10 mouse cellular contexts compared by ENCODE assay signal in genomic region chr13:94883163-94883965, GRCm38 (mm10). TPM values are rescaled to one million over a fixed set of nuclear protein-coding genes. Genes with fewer than 3 reads are reported as not detected.
DNase-seq lines count a peak whose midpoint lies in the region; ATAC-seq and TF ChIP-seq lines count a peak whose summit lies in the region.
"Had no signal": no experiment of that assay in that cellular context is flagged by ENCODE, and none has a peak within 500 bp of the region (broad histone marks: within the 10 kb centered on the region; RNA-seq: fewer than 3 reads in every experiment).

No protein-coding gene starts in this region.

- H3K4me1 ChIP-seq in lung, adult 2 months (ENCODE audit: control insufficient read depth, insufficient read depth, low read length), result peaks cover 2% of the 10 kb centered on the region; the same call in 1 of the 2 replicates
- H3K4me1 ChIP-seq in forebrain, embryonic 15.5 days, result peaks cover 25% of the 10 kb centered on the region
- peaks cover 21% of the 10 kb centered on the region for H3K4me1 ChIP-seq in intestine, embryonic 15.5 days (replicated peaks)
- H3K4me1 ChIP-seq in midbrain, embryonic 13.5 days (replicated peaks), result peaks cover 22% of the 10 kb centered on the region

- no peaks in the 10 kb centered on the region for H3K9me3 ChIP-seq in forebrain, embryonic 15.5 days
- no peaks in the 10 kb centered on the region for H3K9me3 ChIP-seq in intestine, embryonic 15.5 days
- H3K9me3 ChIP-seq in midbrain, embryonic 13.5 days, result no peaks in the 10 kb centered on the region

- no peak for DNase-seq in lung, adult 2 months
- DNase-seq in lung, postnatal 25 days (ENCODE audit: low spot score), result no peak
- DNase-seq in cerebellum, adult 11 months, result peak; percentile 39
- no peak for DNase-seq in layer of hippocampus, postnatal 14 days (ENCODE audit: low spot score in 2 of 2)
- DNase-seq in left cerebral cortex, adult 18-20 months (ENCODE audit: low spot score in 2 of 2), result no peak

- H3K27me3 ChIP-seq in forebrain, embryonic 15.5 days, result peaks cover 81% of the 10 kb centered on the region
- peaks cover 74% of the 10 kb centered on the region for H3K27me3 ChIP-seq in intestine, embryonic 15.5 days (replicated peaks)
- peaks cover 87% of the 10 kb centered on the region for H3K27me3 ChIP-seq in midbrain, embryonic 13.5 days

- no peak for TF ChIP-seq CTCF in lung, adult 2 months (IDR thresholded peaks at IDR 0.05; ENCODE audit: insufficient read depth, low read length)

- no peak overlapping the region for H3K27ac ChIP-seq in forebrain, embryonic 15.5 days (replicated peaks)
- H3K27ac ChIP-seq in intestine, embryonic 15.5 days, result no peak overlapping the region
- peak overlapping the region; percentile 26; the same call in 1 of the 2 replicates for H3K27ac ChIP-seq in midbrain, embryonic 13.5 days
- H3K27ac ChIP-seq: macrophage had no signal

- no peaks in the 10 kb centered on the region for H3K36me3 ChIP-seq in forebrain, embryonic 15.5 days
- no peaks in the 10 kb centered on the region for H3K36me3 ChIP-seq in intestine, embryonic 15.5 days
- H3K36me3 ChIP-seq in midbrain, embryonic 13.5 days, result no peaks in the 10 kb centered on the region

- H3K4me2 ChIP-seq in forebrain, embryonic 15.5 days (replicated peaks), result peak overlapping the region; percentile 66
- H3K4me2 ChIP-seq in intestine, embryonic 15.5 days (replicated peaks), result peak overlapping the region; percentile 85
- peak overlapping the region; percentile 64 for H3K4me2 ChIP-seq in midbrain, embryonic 13.5 days (replicated peaks)

- WGBS in lung, adult 2 months, result 2% methylated on average over 81 of the region's 95 CpGs
- 1% methylated on average over 90 of the region's 95 CpGs for WGBS in forebrain, embryonic 15.5 days
- 1% methylated on average over 90 of the region's 95 CpGs for WGBS in intestine, embryonic 15.5 days
- under 1% methylated on average over 75 of the region's 95 CpGs for WGBS in midbrain, embryonic 13.5 days

- peak overlapping the region; percentile 30 for H3K4me3 ChIP-seq in lung, adult 2 months (replicated peaks; ENCODE audit: extremely low read depth, low read depth, low read length)
- H3K4me3 ChIP-seq in forebrain, embryonic 15.5 days, result peak overlapping the region; percentile 37
- H3K4me3 ChIP-seq in intestine, embryonic 15.5 days (replicated peaks), result peak overlapping the region; percentile 41
- H3K4me3 ChIP-seq in midbrain, embryonic 13.5 days (replicated peaks), result peak overlapping the region; percentile 39

- peak; percentile 68 for ATAC-seq in forebrain, embryonic 15.5 days (replicated peaks)
- ATAC-seq in intestine, embryonic 15.5 days, result peak; percentile 80
- ATAC-seq in midbrain, embryonic 13.5 days, result peak; percentile 76

- no peak for TF ChIP-seq POLR2A in lung, adult 2 months (IDR thresholded peaks at IDR 0.05; ENCODE audit: borderline replicate concordance, extremely low read depth, low read depth, low read length)

- peak overlapping the region; percentile 16; the same call in 1 of the 2 replicates for H3K9ac ChIP-seq in forebrain, embryonic 15.5 days (replicated peaks)
- 0 out of 2 replicates have a peak overlapping the region, but pooled peaks have one; percentile 4 for H3K9ac ChIP-seq in intestine, embryonic 15.5 days
- peak overlapping the region; percentile 41; the same call in 1 of the 2 replicates for H3K9ac ChIP-seq in midbrain, embryonic 13.5 days (replicated peaks)

RNA-seq across cellular contexts. Expression of gene Otp, which starts 8.0 kb away (rescaled TPM):
- polyA plus RNA-seq in lung, adult 2 months (2012; rRNA removed), result not detected in 2 replicates
- 1.4 and 3.6 TPM in 2 replicates for polyA plus RNA-seq in forebrain, embryonic 15.5 days (2015; fragmentation: Nextera tagmentation; extraction: Ambion mirVana)
- polyA plus RNA-seq in intestine, embryonic 15.5 days (2015; fragmentation: Nextera tagmentation; extraction: Ambion mirVana), result not detected in 2 replicates
- 5.3 and 5.4 TPM in 2 replicates for polyA plus RNA-seq in midbrain, embryonic 13.5 days (2015; fragmentation: Nextera tagmentation; extraction: Ambion mirVana)
- not detected for total RNA-seq in layer of hippocampus, postnatal 14 days (2021)
- total RNA-seq in left cerebral cortex, adult 18-20 months (2021), result under 1 TPM in 1 of 2 experiments, not detected in 1; 0.12 TPM
- total RNA-seq: adrenal gland, adult 18-20 months had no signal
- polyA plus RNA-seq: macrophage had no signal
